Mouse (Mus musculus) stomach, embryonic 14.5 days (tissue): ENCODE measurements around the gene Gm20388. TPM values are rescaled to one million over a fixed set of nuclear protein-coding genes. Genes with fewer than 3 reads are reported as not detected.
"Not testable (repeated sequence)": the region's sequence is repeated elsewhere in the genome, so short reads cannot be mapped to it uniquely, and the experiment has no call there.

Experiments used
- ATAC-seq: fragments of 200-750 bp; cut with Nextera tagmentation; 2 replicates; pipeline ENCODE4 v1.8.0; 2017; ENCODE audit warnings: low read depth, moderate TSS enrichment; ENCODE audit not compliant: insufficient number of reproducible peaks, insufficient read depth, low FRiP score
- H3K27ac ChIP-seq: fragments of 300-500 bp; sonication (generic); 2 replicates; pipeline ENCODE4 v1.5.1; 2014; ENCODE audit warnings: mild to moderate bottlenecking, low read length, moderate library complexity, mixed read lengths
- H3K27me3 ChIP-seq: fragments of 300-500 bp; sonication (generic); 2 replicates; pipeline ENCODE4 v1.6.1; 2014; ENCODE audit warnings: low read length, control low read depth, mixed read lengths; ENCODE audit not compliant: control insufficient read depth, insufficient read depth
- H3K36me3 ChIP-seq: fragments of 300-500 bp; sonication (generic); 2 replicates; pipeline ENCODE4 v1.6.1; 2014; ENCODE audit warnings: mild to moderate bottlenecking, control low read depth, low read length, moderate library complexity, mixed read lengths; ENCODE audit not compliant: control insufficient read depth, insufficient read depth
- H3K4me1 ChIP-seq: fragments of 300-500 bp; sonication (generic); 2 replicates; pipeline ENCODE4 v1.6.1; 2014; ENCODE audit warnings: low read length, control low read depth, mixed read lengths; ENCODE audit not compliant: control insufficient read depth, insufficient read depth
- H3K4me2 ChIP-seq: fragments of 300-500 bp; sonication (generic); replicated peaks from 2 replicates; pipeline ENCODE4 v1.6.1; 2014; ENCODE audit warnings: low read depth, low read length, control low read depth
- H3K4me3 ChIP-seq: fragments of 300-500 bp; sonication (generic); 2 replicates; pipeline ENCODE4 v1.5.1; 2014; ENCODE audit warnings: low read depth, low read length, control low read depth
- H3K9ac ChIP-seq: fragments of 300-500 bp; sonication (generic); replicated peaks from 2 replicates; pipeline ENCODE4 v1.6.1; 2014; ENCODE audit warnings: low read depth, mild to moderate bottlenecking, control low read depth, low read length, moderate library complexity, mixed read lengths
- H3K9me3 ChIP-seq: fragments of 300-500 bp; sonication (generic); 2 replicates; pipeline ENCODE4 v1.6.1; 2016; ENCODE audit warnings: low read depth, low read length, control low read depth; ENCODE audit not compliant: control insufficient read depth
- WGBS: fragments of 180-500 bp; shearing (Covaris S2); extraction: QIAGEN DNeasy Blood & Tissue Kit; methylation state at CpG from one replicate; pipeline ENCODE4 v1.1.7; 2014; 5-methylcytosine and 5-hydroxymethylcytosine counted together
- polyA plus RNA-seq: library from polyadenylated mRNA; unstranded; fragments of >200 nt; fragmentation: Nextera tagmentation; extraction: Ambion mirVana; gene quantifications from 2 replicates; pipeline ENCODE4 v1.2.1, GENCODE M21; 2014

The Gm20388 gene
- polyA plus RNA-seq, 1 experiment from 2014 or later = 11.4 TPM

DNA sequence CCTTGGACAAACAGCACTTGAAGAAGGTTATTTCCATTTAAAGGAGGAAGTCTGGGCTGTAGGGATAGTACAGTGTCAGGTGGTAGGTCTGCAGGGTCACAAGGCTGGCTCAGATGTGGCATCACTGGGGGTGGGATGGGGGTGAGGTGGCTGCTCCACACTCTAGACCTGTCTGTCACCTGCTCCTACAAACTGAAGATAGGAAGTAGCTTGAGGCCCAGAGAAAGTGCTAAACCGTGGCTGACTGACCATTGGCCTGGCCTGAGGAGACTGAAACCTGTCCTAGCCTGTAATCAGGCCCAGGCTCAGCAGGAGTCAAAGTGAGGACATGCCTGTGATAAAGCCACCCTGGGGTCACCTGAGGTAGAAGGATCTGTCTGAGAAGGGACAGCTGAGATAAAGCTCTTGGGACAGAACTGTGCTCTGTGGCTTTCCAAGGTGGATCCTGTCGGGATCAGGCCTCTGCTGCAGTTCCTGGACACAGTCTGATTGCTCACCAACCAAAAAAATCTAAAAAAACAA is 1678.6 kb downstream of the Gm20388 start:
- WGBS = 39% methylated on average over 2 of the region's 2 CpGs
- H3K27me3 ChIP-seq = no peaks in the 10 kb centered on the region
- H3K4me3 ChIP-seq = no peak overlapping the region
- no peaks in the 10 kb centered on the region for H3K9me3 ChIP-seq
- no peak overlapping the region for H3K27ac ChIP-seq
- H3K36me3 ChIP-seq = peaks cover 8% of the 10 kb centered on the region; the same call in 1 of the 2 replicates
- H3K4me2 ChIP-seq = peak overlapping the region; percentile 84; the same call in 1 of the 2 replicates
- no peak overlapping the region for H3K9ac ChIP-seq
- peaks cover 12% of the 10 kb centered on the region for H3K4me1 ChIP-seq
- no peak for ATAC-seq

DNA sequence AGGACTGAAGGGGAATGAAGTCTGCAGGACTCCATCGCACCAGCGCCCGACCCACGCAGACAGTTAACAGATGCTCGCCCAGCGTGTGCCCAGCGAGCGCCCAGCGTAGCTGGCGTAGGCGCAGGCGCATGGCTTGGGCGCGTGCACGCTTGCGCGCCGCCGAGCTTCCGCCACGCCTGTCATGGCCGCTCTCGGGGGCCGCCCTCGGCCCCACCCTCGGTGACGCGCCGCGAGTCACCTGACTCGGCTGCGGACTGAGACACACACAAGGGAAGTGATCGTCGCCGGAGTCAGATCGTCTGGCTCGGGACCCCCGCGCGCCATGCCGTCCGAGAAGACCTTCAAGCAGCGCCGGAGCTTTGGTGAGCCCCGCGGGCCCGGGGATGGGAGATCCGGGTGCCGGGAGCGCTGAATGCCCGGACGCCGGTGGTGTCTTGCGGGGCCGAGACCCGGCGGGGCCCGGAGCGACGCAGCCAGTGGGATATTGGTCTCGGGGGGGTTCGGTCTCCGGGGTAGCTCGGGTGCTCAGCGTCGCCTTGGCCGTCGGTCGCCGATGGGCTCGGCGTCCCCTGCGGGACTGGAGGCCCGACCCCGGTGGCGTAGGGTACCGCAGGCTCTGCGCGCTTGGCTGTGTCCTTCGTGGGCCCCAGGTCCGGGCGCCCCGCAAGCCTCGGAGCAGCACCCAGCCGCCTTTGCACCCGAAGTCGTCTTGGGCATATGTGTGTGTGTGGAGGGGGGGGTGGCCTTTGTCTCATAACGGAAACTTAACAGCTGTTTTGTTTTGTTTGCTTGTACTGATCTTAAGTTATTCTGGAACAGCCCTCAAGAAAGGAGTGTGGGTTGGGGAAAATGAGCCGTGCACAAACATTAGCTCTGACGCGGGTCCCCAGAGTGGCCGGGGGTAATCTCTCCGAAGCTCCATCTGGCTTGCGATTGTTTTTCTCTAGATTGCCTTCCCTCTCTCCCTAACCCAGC is 1679.8 kb downstream of the Gm20388 start, which contains the start of gene Map1lc3b:
Gene Map1lc3b (plus strand): TSS at position 159 of the 975 bp plus-strand sequence.
- Histone ChIP-seq H3K9ac (peak within 1 kb of the TSS; percentile 78), H3K27ac (peak within 1 kb of the TSS; percentile 69), H3K4me3 (peak within 1 kb of the TSS; percentile 87), H3K36me3 (peaks cover 15% of the 10 kb centered on the region; the same call in 1 of the 2 replicates), H3K4me2 (peak within 1 kb of the TSS; percentile 84), H3K4me1 (peaks cover 12% of the 10 kb centered on the region), H3K9me3 (no peaks in the 10 kb centered on the region), H3K27me3 (no peaks in the 10 kb centered on the region)
- ATAC-seq = peak; percentile 84
- WGBS = under 1% methylated on average over 94 of the region's 94 CpGs

DNA sequence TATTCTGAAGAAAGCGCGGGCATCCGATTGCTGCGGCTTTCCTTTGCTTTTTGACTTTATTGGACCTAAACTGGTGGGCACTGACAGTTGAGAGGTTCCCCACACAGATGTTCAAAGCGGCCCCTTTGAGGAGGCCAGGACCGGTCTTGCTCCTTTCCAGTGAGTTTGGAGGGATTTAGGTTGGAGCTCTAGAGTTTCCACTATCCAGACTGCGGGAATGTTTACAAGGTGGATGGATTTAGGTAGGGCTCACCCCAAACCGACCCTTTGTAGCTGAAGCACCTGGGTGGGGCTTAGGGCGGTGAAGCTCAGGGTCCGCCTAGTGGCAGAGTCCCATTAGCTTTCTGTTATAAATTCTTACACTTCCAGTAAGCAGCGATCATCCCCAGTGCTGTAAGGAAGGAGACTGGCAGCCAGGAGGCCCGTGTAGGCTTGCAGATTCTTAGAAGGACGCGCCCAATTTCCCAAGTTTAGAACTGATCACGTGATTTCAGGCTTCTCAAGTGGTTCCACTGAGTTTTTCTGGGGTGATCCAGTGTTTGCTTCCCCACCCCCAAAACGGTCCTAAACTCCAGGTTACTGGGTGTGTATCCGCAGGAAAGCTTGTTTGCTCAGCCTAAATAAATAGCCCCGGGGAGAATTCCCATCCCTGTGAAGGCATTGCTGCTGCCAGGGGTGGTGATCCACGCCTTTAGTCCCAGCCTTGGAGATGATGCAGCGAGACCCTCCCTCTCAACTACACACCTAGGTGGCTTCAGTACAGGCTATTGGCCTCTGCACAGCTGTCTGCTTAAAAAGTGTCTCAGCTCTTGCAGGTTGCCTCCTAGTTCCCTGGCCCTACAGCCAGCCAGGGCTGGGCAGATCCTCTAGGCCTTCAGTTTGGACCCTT is 1680.8 kb downstream of the Gm20388 start:
- Histone ChIP-seq H3K4me3 (peak overlapping the region; percentile 87), H3K4me1 (peaks cover 12% of the 10 kb centered on the region), H3K4me2 (peak overlapping the region; percentile 84), H3K36me3 (peaks cover 18% of the 10 kb centered on the region; the same call in 1 of the 2 replicates), H3K27ac (peak overlapping the region; percentile 69; the same call in 1 of the 2 replicates), H3K9me3 (no peaks in the 10 kb centered on the region), H3K27me3 (no peaks in the 10 kb centered on the region), H3K9ac (peak overlapping the region; percentile 78)
- no peak for ATAC-seq
- 10% methylated on average over 20 of the region's 20 CpGs for WGBS

DNA sequence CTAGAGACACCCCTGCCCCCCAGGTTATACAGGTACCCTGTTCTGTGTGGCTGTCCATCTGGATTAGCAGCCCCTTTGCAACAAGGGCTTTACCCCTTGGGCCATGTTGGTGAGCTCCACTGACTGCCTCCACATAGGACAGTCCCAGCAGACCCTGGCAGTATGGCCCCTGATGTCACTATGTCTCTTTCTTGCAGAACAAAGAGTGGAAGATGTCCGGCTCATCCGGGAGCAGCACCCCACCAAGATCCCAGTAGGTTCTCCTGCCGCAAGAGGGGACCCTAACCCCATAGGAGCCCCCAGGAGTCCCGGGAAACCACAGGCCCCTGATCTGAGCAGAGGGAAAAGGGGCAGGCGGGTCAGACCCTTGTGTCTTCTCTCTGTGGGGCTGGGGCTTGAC is 1682.7 kb downstream of the Gm20388 start:
- no peak overlapping the region for H3K4me3 ChIP-seq
- peaks cover 12% of the 10 kb centered on the region for H3K4me1 ChIP-seq
- H3K4me2 ChIP-seq = no peak overlapping the region
- WGBS = 87% methylated on average over 5 of the region's 5 CpGs
- no peak overlapping the region for H3K9ac ChIP-seq
- ATAC-seq = no peak
- no peak overlapping the region for H3K27ac ChIP-seq
- H3K27me3 ChIP-seq = no peaks in the 10 kb centered on the region
- H3K36me3 ChIP-seq = peaks cover 22% of the 10 kb centered on the region
- H3K9me3 ChIP-seq = no peaks in the 10 kb centered on the region

DNA sequence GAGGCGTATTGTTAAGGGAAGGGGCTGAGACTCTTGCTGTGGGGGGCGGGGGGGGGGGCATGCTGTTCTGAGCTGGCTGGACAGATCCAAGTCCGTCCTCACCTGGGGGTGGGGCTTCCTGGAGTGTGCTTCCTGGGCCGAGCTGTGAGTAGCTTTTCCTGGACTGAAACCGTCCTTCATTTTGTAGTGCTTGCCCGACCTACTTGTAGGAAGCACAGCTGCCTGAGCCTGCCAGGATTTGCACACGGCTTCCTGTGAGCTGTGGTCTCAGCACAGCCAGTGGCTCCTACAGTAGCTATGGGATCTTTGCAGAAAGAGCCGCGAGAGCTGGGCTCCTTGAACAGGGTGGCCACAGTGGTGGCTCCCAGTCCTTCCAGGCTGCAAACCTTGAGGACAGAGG is 1683.3 kb downstream of the Gm20388 start:
- no peak overlapping the region for H3K27ac ChIP-seq
- WGBS = 72% methylated on average over 9 of the region's 9 CpGs
- H3K9me3 ChIP-seq = no peaks in the 10 kb centered on the region
- no peak for ATAC-seq
- H3K4me1 ChIP-seq = peaks cover 12% of the 10 kb centered on the region
- peaks cover 22% of the 10 kb centered on the region for H3K36me3 ChIP-seq
- no peak overlapping the region for H3K4me2 ChIP-seq
- H3K27me3 ChIP-seq = no peaks in the 10 kb centered on the region
- no peak overlapping the region for H3K9ac ChIP-seq
- no peak overlapping the region for H3K4me3 ChIP-seq

DNA sequence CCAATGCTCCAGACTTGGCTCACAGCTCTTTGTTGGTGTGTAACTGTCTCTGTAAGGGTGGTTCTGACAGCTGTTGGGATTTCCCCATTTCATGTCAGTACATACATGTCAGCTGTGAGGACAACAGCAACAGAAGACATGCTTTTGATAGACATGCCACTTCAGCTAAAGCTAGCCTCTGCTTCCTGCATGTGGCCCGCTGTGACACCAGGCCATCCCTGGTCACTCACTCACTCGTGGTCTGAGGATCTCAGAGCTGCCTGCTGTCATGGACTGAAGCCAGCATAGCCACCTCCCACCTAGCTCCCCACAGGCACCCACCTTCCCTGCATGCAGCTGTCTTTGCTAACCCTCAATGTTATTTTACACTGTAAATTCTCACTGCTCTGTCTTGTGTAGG is 1686.9 kb downstream of the Gm20388 start:
- not testable (repeated sequence) for ATAC-seq, H3K27ac ChIP-seq, H3K9ac ChIP-seq, H3K4me2 ChIP-seq, H3K4me3 ChIP-seq, H3K9me3 ChIP-seq, H3K4me1 ChIP-seq, H3K27me3 ChIP-seq
- H3K36me3 ChIP-seq = peaks cover 53% of the 10 kb centered on the region
- WGBS = 80% methylated on average over 2 of the region's 2 CpGs

DNA sequence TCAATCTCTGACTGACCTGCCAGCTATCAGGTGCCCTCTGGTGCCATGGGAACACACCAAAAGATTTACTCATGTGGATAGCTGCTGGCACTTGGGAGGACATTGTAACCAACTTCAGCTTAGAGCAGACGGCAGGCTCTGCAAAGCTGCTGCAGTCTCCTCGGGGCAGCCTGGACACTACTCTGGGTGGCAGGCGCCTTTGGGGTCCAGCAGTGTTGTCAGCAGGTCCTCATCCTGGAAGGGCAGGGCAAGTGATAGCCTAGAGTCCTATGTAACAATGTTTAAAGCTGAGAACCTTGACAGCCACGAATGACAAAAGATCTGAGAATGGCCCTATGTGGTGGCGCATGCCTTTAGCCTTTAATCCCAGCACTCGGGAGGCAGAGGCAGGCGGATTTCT is 1687.5 kb downstream of the Gm20388 start:
- WGBS = 94% methylated on average over 7 of the region's 7 CpGs
- peaks cover 53% of the 10 kb centered on the region for H3K36me3 ChIP-seq

DNA sequence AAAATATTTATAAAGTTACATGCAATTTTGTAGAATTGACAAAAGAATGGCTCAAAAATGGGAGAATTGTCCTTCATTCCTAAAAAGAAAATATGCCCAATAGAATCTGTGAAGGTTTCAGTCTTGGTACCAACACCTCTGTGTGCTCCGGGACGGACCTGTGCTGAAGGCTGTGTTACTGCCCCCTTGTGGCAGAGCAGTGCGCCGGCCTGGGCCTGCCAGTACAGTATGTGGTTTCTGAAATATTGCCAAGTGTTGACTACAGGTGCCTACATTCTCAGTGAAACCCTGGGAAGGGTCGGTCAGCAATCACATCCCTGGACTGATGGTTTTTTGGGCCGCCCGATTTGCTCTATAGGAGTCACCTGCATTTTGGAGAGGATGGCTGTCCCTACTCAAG is 1688.3 kb downstream of the Gm20388 start:
- Histone ChIP-seq H3K27ac (no peak overlapping the region), H3K36me3 (peaks cover 51% of the 10 kb centered on the region), H3K9ac (no peak overlapping the region), H3K4me3 (no peak overlapping the region), H3K27me3 (no peaks in the 10 kb centered on the region), H3K4me2 (no peak overlapping the region), H3K4me1 (no peaks in the 10 kb centered on the region), H3K9me3 (no peaks in the 10 kb centered on the region)
- ATAC-seq = 0 out of 2 replicates have a peak, but pooled peaks have one; percentile 62
- 30% methylated on average over 7 of the region's 7 CpGs for WGBS

More for the DNA sequence above, 1687.5 kb downstream of the Gm20388 start:
- Histone ChIP-seq H3K4me2 (no peak overlapping the region), H3K9me3 (no peaks in the 10 kb centered on the region), H3K4me3 (no peak overlapping the region), H3K9ac (no peak overlapping the region), H3K27me3 (no peaks in the 10 kb centered on the region), H3K27ac (no peak overlapping the region), H3K4me1 (no peaks in the 10 kb centered on the region)
- no peak for ATAC-seq
